12 mouse cellular contexts compared by ENCODE assay signal in the genomic region with DNA sequence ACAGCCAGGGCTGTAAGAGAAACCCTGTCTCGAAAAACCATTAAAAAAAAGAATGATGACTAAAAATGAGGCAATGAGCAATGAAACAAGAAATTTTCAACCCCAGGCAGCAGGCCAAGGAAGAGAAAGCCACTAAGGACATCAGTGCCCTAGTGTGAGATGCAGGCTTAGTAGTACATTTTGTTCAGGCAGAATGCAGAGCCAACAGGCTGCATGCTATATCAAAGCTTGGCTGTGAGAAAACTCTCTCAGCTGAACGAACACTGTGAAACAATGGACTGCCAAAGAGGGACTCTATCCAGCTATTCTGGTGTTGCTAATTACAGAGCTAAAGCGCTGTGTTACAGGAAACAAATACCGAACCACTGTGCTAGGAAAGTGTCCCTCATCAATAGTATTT.
DNase-seq lines count a peak whose midpoint lies in the region; ATAC-seq and TF ChIP-seq lines count a peak whose summit lies in the region.
"Had no signal": no experiment of that assay in that cellular context is flagged by ENCODE, and none has a peak within 500 bp of the region (broad histone marks: within the 10 kb centered on the region; RNA-seq: fewer than 3 reads in every experiment).

No protein-coding gene starts in this region.

- H3K9me3 ChIP-seq in forebrain, embryonic 13.5 days (replicated peaks), result no peaks in the 10 kb centered on the region
- H3K9me3 ChIP-seq in forebrain, embryonic 12.5 days, result no peaks in the 10 kb centered on the region
- H3K9me3 ChIP-seq: limb, embryonic 15.5 days had no signal

- no peak overlapping the region for H3K4me2 ChIP-seq in forebrain, embryonic 13.5 days
- H3K4me2 ChIP-seq in forebrain, embryonic 12.5 days, result no peak overlapping the region
- H3K4me2 ChIP-seq: limb, embryonic 15.5 days had no signal

- H3K36me3 ChIP-seq in forebrain, embryonic 13.5 days (ENCODE audit: poor library complexity, severe bottlenecking), result no peaks in the 10 kb centered on the region
- no peaks in the 10 kb centered on the region for H3K36me3 ChIP-seq in forebrain, embryonic 12.5 days (replicated peaks)
- H3K36me3 ChIP-seq: limb, embryonic 15.5 days had no signal

- H3K27me3 ChIP-seq in forebrain, embryonic 13.5 days, result no peaks in the 10 kb centered on the region
- no peaks in the 10 kb centered on the region for H3K27me3 ChIP-seq in forebrain, embryonic 12.5 days
- H3K27me3 ChIP-seq: limb, embryonic 15.5 days had no signal

- no peak overlapping the region for H3K27ac ChIP-seq in forebrain, embryonic 13.5 days
- no peak overlapping the region for H3K27ac ChIP-seq in forebrain, embryonic 12.5 days
- H3K27ac ChIP-seq in layer of hippocampus, adult 2 months, result peak overlapping the region; percentile 67
- H3K27ac ChIP-seq: kidney, postnatal 0 days; limb, embryonic 15.5 days had no signal

- WGBS in forebrain, embryonic 13.5 days, result 38% methylated on average over 4 of the region's 4 CpGs
- WGBS in forebrain, embryonic 12.5 days, result 51% methylated on average over 4 of the region's 4 CpGs

- H3K4me3 ChIP-seq in forebrain, embryonic 13.5 days, result no peak overlapping the region
- no peak overlapping the region for H3K4me3 ChIP-seq in forebrain, embryonic 12.5 days (replicated peaks)
- no peak overlapping the region for H3K4me3 ChIP-seq in layer of hippocampus, adult 2 months
- H3K4me3 ChIP-seq: limb, embryonic 15.5 days had no signal

- TF ChIP-seq CTCF in layer of hippocampus, adult 2 months (conservative IDR thresholded peaks at IDR 0.05), result no peak

- no peak overlapping the region for H3K9ac ChIP-seq in forebrain, embryonic 13.5 days
- H3K9ac ChIP-seq in forebrain, embryonic 12.5 days, result no peak overlapping the region
- H3K9ac ChIP-seq: limb, embryonic 15.5 days had no signal

- peak; percentile 55 to 63 for DNase-seq in right cerebral cortex, postnatal 10 days (ENCODE audit: low spot score in 2 of 2)
- DNase-seq in right cerebral cortex, postnatal 14 days, result no peak
- peak; percentile 39 to 59 for DNase-seq in layer of hippocampus, adult 2 months (ENCODE audit: low spot score in 2 of 2)
- DNase-seq in kidney, adult 8-10 months, result no peak
- DNase-seq in cerebellum, postnatal 4 days (ENCODE audit: low spot score in 2 of 2), result no peak
- DNase-seq: cerebellum, adult 11-12 months had no signal

- H3K4me1 ChIP-seq in forebrain, embryonic 13.5 days, result peaks cover 20% of the 10 kb centered on the region
- 0 out of 2 replicates have a peak, but pooled peaks cover 2% of the 10 kb centered on the region for H3K4me1 ChIP-seq in forebrain, embryonic 12.5 days

- ATAC-seq in forebrain, embryonic 13.5 days, result peak; percentile 40; the same call in 1 of the 2 replicates
- no peak for ATAC-seq in forebrain, embryonic 12.5 days (ENCODE audit: low FRiP score)
- no peak for ATAC-seq in monocyte, adult 5-6 weeks (replicated peaks; ENCODE audit: insufficient number of reproducible peaks, low FRiP score, low TSS enrichment, poor library complexity, severe bottlenecking)
- ATAC-seq: CD4-positive, CD25-positive, alpha-beta regulatory T cell, adult 4 months had no signal

Comparison
In these comparisons a context has a peak if more than half of its experiments do, and no peak if none do; other contexts are left out.
1. DNase-seq: peak in right cerebral cortex, postnatal 10 days (2 of 2) and layer of hippocampus, adult 2 months (2 of 2); none in right cerebral cortex, postnatal 14 days (single experiment), kidney, adult 8-10 months (0 of 2) and cerebellum, postnatal 4 days (0 of 2).